Mouse (Mus musculus) left cerebral cortex, postnatal 14 days (tissue): ENCODE measurements at regions not wholly inside any gene's neighbourhood (a gene's known extent, or its start where the extent isn't known, plus 50 kb on each side); places are given as distances from the start of the nearest gene placed in this dataset.

Experiments
- DNase-seq, 2 experiments: peaks; one replicate each; pipeline ENCODE4 v3.0.0; 2021 to 2022; ENCODE audit warnings: low spot score in 2 of 2, mixed read lengths in 1 of 2
- intact Hi-C: fragments of 180-260 bp; cut with DNase I; formaldehyde crosslinking; loops from one replicate; pipeline ENCODE4 v1.15.1; 2025

DNA sequence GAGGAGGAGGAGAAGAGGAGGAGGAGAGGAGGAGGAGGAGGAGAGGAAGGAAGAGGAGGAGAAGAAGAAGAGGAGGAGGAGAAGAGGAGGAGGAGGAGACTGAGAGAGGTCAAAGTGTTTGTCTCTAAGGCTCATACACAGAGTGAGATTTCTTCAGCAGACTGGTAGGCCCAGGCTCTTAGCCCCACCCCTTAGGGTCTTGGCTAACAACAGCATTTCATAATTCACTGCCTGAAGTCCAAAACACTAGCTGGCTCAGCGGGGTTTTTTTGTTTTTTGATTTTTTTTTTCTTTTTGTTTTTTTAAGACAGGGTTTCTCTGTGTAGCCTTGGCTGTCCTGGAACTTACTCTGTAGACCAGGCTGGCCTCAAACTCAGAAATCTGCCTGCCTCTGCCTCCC is 86.5 kb upstream of the Barx2 start:
- intact Hi-C loops: loop anchor here (5.0 kb wide), 1 partner anchor 33 kb away; no protein-coding TSS in a partner anchor
- no peak for DNase-seq

DNA sequence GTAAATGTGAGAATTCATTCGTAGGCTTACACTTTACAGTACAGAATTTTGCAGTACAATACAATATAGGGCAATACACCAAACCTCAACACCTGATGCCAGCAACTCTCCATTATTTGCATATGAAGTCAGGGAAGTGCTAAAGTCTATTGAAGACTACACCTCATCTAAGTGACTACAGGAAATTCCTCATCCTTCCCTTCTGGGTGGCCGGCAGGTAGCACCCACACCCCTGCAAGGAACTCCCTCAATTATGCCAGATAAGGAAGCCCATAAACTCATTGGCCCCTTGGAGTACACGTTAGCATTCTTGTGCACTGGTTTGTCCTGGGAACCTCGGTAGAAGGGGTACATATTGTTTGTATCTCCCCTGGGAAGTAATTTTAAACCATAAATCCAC is 89.7 kb upstream of the Barx2 start:
- DNase-seq: no peak
- intact Hi-C loops: no loop called here

DNA sequence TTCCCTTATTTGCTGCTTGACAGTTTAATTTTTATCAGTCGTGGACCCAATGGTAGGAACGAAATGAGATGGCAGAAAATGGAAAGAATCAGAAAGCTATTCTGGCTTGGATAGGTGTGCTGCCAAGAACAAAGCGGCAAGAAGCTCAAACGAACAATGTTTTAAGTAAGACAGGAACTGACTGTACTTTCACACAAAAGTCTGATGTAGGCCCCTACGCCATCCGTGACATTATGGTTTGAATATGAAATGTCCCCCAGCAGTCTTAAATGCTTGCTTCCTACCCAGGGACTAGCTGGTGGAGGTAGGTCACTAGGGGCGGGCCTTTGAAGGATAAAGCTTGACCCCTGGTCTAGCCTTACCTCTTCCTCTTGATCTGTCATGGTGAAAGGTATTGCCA is 90.5 kb upstream of the Barx2 start:
- DNase-seq: peak in 1 of 2 experiments; percentile 34
- intact Hi-C loops: no loop called here

GRCm38 (mm10) chr9:32005348-32005747 is 92.1 kb upstream of the Barx2 start:
- intact Hi-C loops: no loop called here
- no peak for DNase-seq

GRCm38 (mm10) chr9:32006350-32006749 is 93.1 kb upstream of the Barx2 start:
- intact Hi-C loops: no loop called here
- no peak for DNase-seq

- DNase-seq: no peak
- intact Hi-C loops: no loop called here
These were observed 97.9 kb upstream of the Barx2 start for GRCm38 (mm10) chr9:32010953-32011770.

GRCm38 (mm10) chr9:32016286-32016685 is 99.7 kb upstream of the Arhgap32 start:
- DNase-seq: peak; percentile 39 to 61
- intact Hi-C loops: loop anchor here (5.0 kb wide), 1 partner anchor 44 kb away; no protein-coding TSS in a partner anchor

DNA sequence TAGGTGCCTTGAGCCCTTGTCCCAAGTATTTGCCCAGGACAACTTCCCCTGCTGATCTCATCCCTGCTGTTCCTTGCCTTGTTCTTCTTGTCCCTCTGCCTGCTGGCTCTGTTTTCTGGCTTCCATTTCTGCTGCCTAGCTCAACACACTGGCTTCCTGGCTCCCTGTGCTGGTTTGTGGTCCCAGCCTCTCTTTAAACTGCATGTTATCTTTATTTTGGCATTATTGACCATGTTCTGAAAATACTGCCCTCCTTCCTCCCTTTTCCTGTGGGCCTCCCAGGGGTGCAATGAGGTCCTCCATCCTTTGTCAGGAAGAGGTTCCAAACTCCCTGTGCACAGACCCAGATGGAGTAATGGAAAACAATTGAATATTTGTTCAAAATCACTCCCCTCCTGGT is 97.9 kb upstream of the Arhgap32 start:
- DNase-seq: no peak
- intact Hi-C loops: loop anchor here (5.0 kb wide), 1 partner anchor 46 kb away; no protein-coding TSS in a partner anchor

- intact Hi-C loops: loop anchor here (5.0 kb wide), 1 partner anchor 47 kb away; no protein-coding TSS in a partner anchor
- DNase-seq: no peak
These were observed 96.2 kb upstream of the Arhgap32 start for GRCm38 (mm10) chr9:32019786-32020185.

DNA sequence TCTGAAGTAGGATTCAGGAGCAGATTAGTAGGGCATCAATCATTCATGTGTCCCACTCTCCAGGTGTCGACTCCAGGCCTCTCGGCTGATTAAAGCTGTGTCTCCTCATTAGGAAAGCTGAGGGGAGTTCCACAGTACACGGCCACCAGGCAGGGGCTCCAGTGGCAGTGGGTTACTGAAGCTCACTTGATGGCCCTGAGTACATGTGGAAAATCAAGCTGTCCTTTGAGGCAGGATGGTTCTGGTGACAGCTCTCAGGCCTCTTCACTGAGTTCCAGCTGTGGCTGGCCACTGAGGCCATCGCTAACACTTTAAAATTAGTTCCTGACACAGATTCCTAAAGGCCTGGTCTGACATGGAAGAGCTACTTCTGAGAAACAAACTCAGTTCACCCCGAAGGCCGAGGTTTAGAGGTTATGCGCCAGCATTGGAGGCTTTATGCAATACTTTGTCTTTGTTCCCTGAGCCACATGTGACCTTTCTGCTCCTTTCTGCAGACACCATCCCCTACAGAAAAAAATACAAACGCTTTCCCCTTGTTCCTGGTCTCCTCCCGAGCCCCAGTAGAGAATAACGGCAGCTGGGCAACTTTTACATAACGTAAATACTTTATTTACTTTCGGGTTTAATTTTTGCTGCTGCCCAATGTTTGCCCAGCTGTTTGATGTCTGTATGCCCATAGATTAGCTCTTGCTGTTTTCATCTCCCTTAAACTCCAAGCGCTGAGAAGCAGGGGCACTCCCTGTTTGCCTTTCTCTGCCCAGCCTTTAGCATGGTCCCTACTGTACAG is 94.8 kb upstream of the Arhgap32 start:
- intact Hi-C loops: no loop called here
- no peak for DNase-seq

- DNase-seq: no peak
- intact Hi-C loops: no loop called here
These were observed 94.2 kb upstream of the Arhgap32 start for GRCm38 (mm10) chr9:32021755-32022154.

- no peak for DNase-seq
- intact Hi-C loops: no loop called here
These were observed 92.9 kb upstream of the Arhgap32 start for GRCm38 (mm10) chr9:32022996-32023395.

DNA sequence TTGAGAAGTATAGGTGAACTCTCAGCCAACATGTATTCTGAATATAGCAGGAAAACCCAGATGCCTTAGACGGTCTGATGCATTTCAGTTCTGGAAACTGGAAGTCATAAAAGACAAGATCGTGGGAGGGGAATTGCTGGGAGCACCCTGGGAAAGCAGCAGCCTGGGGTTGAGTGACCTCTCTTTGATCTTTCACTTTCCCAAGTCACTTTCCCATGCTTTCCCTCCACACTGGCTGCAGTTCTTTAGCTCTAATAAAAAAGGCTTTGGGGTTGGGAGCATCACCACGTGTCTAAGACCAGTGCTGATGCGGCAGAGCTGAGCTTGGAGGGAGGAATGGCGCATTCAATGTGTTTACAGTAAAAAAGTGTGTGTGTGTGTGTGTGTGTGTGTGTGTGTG is 91.2 kb upstream of the Arhgap32 start:
- DNase-seq: no peak
- intact Hi-C loops: no loop called here

GRCm38 (mm10) chr9:32027962-32028361 is 88.0 kb upstream of the Arhgap32 start:
- intact Hi-C loops: no loop called here
- DNase-seq: no peak

GRCm38 (mm10) chr9:32029001-32029400 is 86.9 kb upstream of the Arhgap32 start:
- intact Hi-C loops: no loop called here
- no peak for DNase-seq

DNA sequence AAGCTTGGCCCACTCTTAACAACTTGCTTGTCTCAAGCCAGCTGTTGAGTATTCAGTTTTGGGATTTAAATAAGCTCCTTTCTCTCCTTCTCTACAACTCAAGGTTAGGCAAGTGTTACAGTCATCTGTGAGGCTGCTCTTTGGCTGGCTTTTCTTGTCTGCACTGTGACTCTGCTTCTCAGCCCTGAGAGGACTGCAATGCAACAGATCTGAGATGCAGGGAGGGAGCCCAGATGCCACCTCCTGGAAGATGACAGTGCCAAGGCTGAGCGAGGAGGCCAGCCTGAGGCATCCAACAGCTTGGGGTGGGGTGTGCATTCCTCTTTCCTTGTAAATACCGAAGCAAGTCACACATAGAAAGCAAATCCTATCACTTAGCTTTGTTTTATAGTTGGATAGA is 86.2 kb upstream of the Arhgap32 start:
- intact Hi-C loops: loop anchor here (5.0 kb wide), 3 partner anchors 32 to 128 kb away; no protein-coding TSS in a partner anchor

DNA sequence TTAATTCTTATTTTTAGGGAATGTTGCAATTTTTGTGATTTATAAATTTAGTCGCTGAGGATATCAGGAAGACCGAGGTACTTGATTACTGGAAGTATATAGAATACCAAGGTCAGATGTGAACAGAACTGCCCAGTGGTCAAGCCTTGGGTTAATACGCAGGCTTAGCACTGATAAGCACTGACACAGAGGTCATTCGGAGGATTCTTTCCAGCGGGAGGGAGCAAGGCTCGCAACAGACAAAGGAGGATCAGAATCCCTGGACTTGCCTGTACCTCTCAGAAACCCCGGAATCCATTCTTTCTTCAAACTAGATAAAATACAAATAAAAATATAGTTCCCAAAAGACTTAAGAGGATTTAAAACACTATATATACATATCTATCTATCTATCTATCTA is 85.7 kb upstream of the Arhgap32 start:
- intact Hi-C loops: loop anchor here (5.0 kb wide), 3 partner anchors 33 to 127 kb away; no protein-coding TSS in a partner anchor
- no peak for DNase-seq

More for the DNA sequence above, 86.2 kb upstream of the Arhgap32 start:
- no peak for DNase-seq

DNA sequence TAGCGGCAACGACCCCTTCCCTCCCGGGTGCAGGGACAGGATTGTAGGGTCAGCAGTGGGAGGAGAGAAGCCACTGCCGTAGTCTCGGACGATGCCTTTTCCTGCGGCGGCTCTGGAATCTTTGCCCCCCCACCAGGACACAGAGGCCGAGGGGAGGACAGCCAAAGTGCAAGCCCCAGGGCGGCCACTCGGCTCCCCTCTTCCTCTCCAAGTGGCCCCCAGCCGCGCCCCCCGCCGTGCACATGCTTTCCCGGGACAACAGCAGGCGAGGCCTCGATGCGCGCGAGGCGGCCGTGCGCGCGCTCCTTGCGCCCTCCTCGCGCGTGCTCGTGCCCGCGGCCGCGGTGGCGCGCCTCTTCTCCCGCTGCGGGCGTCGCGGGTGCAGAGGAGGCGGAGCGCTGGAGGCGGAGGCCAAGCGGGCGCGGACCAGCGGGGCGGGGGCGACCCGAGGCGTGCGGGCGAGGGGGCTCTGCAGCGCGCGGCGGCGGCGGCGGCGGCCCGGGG is 83.9 kb upstream of the Arhgap32 start:
- DNase-seq: peak; percentile 77 to 82
- intact Hi-C loops: loop anchor here (5.0 kb wide), 3 partner anchors 35 to 125 kb away; no protein-coding TSS in a partner anchor

GRCm38 (mm10) chr9:32032521-32033185 is 83.3 kb upstream of the Arhgap32 start:
- intact Hi-C loops: loop anchor here (5.0 kb wide), 3 partner anchors 35 to 125 kb away; no protein-coding TSS in a partner anchor
- peak; percentile 15 to 39 for DNase-seq
